Mouse (Mus musculus): ENCODE data around the gene App.

App gene

GRCm38 (mm10) chr16:85173373-85174081 lies at the start of gene App:
Gene App, minus strand, starts transcription at chr16:85173766.
- peak; percentile 79 for DNase-seq

DNA sequence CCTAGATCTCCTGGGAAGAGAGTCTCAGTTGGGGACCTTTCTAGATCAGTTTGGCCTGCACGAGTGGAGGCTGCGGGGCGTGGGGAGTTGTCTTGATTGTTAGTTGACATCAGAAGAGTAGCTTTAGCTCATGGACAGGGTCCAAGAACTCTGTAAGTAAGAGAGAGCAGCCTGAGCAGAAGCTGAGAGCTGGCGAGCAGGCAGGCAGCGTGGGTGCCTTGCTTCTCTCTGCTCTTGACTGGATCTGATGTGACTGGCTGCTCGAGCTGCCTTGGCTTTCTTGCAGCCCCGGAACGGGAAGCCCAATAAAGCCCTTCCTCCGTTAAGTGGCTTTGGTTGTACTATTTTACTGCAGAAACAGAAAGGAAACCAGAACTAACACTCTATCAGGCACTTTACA lies 42.3 kb upstream of the App start:
- no peak for DNase-seq

DNA sequence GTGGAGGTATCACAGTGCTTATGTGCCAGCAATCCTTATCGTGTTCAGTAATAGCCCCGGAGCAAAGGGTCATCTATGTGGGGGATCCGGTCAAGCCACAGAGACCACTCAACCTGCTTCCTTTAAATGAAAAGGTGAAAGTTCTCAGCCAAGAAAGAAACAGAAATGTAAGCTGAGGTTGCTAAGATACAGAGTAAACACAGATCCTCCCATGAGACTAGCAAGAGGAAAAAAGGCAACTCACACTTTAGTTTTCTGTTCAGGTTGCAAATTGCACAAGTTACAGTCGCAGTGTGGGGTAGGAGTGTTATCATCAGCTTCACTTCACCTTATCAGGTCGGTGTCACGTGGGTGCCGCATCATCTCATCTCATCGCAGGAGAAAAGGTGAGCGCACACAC lies 41.6 kb upstream of the App start:
- DNase-seq: no peak

GRCm38 (mm10) chr16:85195622-85196021 lies 22.1 kb upstream of the App start:
- DNase-seq: no peak

- no peak for DNase-seq
Observed at GRCm38 (mm10) chr16:85195167-85195566, 21.6 kb upstream of the App start.

DNA sequence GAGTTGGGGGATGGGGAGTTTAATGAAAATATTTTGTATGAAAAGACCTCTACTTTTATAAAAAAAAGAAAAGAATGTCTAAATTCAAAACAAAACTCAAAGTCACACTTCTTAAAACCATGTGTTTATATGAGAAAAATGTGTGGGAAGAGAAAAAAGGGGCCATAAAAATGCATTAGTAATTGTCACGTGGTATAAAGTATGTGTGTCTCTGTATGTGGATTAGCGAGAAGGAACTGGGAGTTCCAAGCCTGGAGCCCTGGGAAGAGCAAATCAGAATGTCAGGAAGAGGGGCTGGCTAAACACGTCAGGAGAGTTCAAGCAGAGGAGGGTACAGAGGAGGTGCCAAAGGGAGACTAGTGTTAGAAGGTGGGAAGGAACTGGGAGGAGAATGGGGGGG lies 7.9 kb upstream of the App start:
- no peak for DNase-seq

GRCm38 (mm10) chr16:85180710-85181109 lies 7.1 kb upstream of the App start:
- DNase-seq: no peak

GRCm38 (mm10) chr16:85176666-85177065 lies 3.1 kb upstream of the App start:
- DNase-seq: no peak

GRCm38 (mm10) chr16:85172571-85173372 lies 794 bp downstream of the App start:
- peak; percentile 13 for DNase-seq

GRCm38 (mm10) chr16:85171976-85172570 lies 1.5 kb downstream of the App start:
- no peak for DNase-seq

DNA sequence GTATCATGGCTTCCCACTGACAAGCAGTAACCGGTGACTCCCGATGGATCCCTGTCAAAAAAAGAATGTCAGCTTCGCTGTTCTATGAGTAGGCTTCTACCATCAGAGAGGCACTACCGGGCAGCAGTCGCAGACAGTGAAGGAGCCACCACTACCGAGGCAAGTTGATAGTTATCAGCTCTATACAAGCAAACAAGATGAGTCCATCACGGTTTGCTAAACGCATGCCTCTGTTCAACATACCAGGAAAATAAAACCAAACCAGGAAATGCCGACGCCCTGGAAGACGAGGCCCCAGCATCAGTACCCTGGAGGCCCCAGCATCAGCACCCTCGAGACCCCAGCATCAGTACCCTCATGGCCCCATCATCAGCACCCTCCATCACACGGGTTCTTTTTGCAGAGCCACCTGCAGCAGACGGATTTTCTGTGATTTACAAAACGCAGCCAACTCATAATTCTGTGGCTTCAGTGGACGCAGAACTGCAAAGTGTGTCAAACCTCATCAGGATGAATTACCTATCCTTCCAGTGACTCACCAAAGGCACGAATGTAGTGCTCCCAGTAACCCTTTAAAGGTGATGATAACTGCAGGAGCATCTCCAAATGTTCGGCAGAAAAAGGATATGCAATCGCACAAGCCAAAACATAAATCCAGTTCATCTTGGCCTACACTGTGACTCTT lies 2.6 kb downstream of the App start:
- no peak for DNase-seq

DNA sequence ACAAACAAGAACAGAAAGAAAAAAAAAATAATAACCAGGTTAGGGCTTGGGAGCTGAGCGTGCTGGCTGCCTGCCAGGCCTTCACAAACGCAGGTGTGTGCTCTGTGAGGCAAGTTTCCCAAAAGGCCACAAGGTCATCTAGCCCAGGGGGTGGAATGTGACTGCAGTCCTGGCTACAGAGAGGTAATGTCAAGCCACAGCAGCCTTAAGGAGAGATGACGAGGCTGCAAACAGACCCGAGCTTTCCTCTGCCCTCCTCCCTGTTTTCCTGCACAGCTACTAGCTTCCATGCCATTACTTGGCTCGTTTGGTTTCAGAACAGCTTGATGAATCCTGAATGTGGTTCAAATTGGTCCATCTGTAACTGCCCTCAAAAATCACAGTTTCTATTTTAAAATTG lies 4.7 kb downstream of the App start:
- DNase-seq: no peak

DNA sequence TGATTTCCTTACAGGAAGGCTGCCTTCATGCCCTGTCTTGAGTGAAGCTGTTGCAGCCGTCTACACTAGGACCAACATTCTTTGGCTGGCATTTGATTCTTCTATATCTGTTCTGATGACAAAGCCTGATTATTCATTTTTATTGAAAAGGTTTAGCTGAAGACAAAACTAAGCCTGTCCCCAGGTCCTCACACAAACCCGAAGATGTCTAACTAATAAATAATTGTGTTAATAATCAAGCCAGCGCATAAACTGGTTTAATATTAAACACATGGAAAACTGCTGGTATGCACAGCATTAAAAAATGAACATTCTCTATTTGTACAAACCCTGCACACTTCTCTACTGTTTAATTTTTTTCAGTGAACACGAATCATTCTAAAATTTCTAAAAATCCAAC lies 7.4 kb downstream of the App start:
- DNase-seq: no peak

GRCm38 (mm10) chr16:85165631-85166030 lies 7.9 kb downstream of the App start:
- DNase-seq: no peak

DNA sequence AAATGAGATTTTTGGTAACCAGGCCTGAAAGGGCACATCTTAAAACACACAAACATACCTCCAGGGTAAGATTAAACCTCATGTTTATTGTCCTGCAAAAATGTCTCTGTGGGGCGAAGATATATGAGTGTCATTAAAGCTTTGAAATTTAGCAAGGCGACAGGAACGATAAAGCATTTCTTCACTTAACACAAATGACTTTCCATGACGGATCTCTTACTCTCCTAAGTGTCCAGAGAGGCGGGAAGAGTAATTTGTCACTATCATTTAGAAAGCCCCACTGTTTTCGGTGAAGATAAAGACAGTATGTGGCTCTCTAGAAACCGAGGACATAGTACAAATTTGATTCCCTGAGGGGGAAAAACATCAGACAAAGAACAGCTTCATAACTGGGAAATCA lies 8.4 kb downstream of the App start:
- DNase-seq: no peak

- no peak for DNase-seq
Observed at GRCm38 (mm10) chr16:85162779-85163178, 10.8 kb downstream of the App start.

- DNase-seq: no peak
Observed at GRCm38 (mm10) chr16:85160140-85160539, 13.4 kb downstream of the App start.

- DNase-seq: no peak
Observed at GRCm38 (mm10) chr16:85157796-85158546, 15.6 kb downstream of the App start.

DNA sequence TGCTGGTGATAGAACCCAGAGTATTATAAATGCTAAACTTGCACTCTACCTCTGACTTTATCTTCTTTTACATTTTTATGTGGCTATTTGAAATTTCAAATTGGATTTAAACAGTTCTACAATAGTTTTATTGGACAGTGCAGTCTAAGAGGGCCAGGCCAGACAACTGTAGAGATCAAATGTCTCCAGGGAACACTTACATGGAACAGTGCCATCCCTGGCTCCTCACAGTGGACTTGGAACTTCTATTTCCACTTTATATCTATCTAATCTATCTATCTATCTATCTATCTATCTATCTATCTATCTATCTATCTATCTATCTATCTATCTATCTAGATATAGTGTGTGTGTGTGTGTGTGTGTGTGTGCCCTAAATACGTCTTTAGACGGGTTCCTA lies 16.4 kb downstream of the App start:
- DNase-seq: no peak

DNA sequence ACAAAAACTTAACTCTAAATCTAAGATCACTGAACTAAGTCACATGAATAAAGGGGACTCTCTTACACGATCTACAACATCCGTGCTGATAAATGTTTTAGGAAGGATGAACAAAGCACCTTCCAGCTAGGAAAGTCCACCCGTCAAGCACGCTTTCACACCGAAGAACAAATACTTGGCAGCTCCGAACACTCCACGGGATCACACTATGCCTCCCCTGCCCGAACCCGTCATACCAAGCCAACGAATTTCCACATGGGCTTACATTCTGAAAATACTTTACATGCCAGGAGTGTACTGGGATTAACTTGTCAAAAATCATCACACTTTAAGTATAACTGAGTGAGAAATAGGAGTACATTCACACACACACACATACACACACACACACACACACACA lies 17.7 kb downstream of the App start:
- no peak for DNase-seq

DNA sequence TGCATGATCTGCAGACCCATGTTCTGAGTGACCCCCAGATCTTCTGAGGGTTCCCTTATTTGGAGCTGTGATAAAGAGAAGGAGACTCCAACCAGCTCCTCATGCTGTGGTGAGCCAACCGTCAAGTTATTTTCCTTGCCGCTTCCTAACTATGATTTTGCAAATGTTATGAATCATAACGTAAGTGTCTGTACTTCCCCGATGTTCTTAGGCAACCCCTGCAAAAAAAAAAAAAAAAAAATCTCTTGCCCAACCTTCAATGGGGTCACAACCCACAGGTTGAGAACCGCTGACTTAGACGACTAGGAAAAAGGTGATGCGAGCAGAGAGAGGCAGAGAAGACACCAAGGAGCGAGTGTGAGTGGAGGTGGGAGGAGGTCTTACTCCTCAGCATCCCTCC lies 21.1 kb downstream of the App start:
- DNase-seq: no peak

- no peak for DNase-seq
Observed at GRCm38 (mm10) chr16:85151681-85152080, 21.9 kb downstream of the App start.

- DNase-seq: no peak
Observed at GRCm38 (mm10) chr16:85150902-85151301, 22.7 kb downstream of the App start.

Measured in thymus, postnatal 25 days (tissue).